Mouse (Mus musculus) stomach, postnatal 0 days (tissue): ENCODE data around the gene Cep295nl. TPM values are rescaled to one million over a fixed set of nuclear protein-coding genes. Genes with fewer than 3 reads are reported as not detected.

Source experiments
- ATAC-seq: fragments of 200-750 bp; cut with Nextera tagmentation; 2 replicates; pipeline ENCODE4 v1.8.0; 2017; ENCODE audit not compliant: low FRiP score, low TSS enrichment
- DNase-seq: peaks from one replicate; pipeline ENCODE4 v3.0.0-alpha.2; 2016; ENCODE audit warnings: low spot score
- H3K27ac ChIP-seq: fragments of 300-500 bp; sonication (generic); replicated peaks from 2 replicates; pipeline ENCODE4 v1.5.1; 2014; ENCODE audit warnings: mild to moderate bottlenecking, control low read depth
- H3K27me3 ChIP-seq: fragments of 300-500 bp; sonication (generic); 2 replicates; pipeline ENCODE4 v1.6.1; 2014; ENCODE audit warnings: low read length; ENCODE audit not compliant: control insufficient read depth, insufficient read depth
- H3K36me3 ChIP-seq: fragments of 300-500 bp; sonication (generic); 2 replicates; pipeline ENCODE4 v1.6.1; 2014; ENCODE audit warnings: low read length, mixed read lengths; ENCODE audit not compliant: control insufficient read depth, insufficient read depth
- H3K4me1 ChIP-seq: fragments of 300-500 bp; sonication (generic); replicated peaks from 2 replicates; pipeline ENCODE4 v1.6.1; 2014; ENCODE audit warnings: antibody characterized with exemption; ENCODE audit not compliant: control insufficient read depth, insufficient read depth
- H3K4me2 ChIP-seq: fragments of 300-500 bp; sonication (generic); replicated peaks from 2 replicates; pipeline ENCODE4 v1.6.1; 2014; ENCODE audit warnings: low read depth, mild to moderate bottlenecking, control low read depth, moderate library complexity
- H3K4me3 ChIP-seq: fragments of 300-500 bp; sonication (generic); 2 replicates; pipeline ENCODE4 v1.5.1; 2014; ENCODE audit warnings: low read depth, low read length, control low read depth
- H3K9ac ChIP-seq: fragments of 300-500 bp; sonication (generic); 2 replicates; pipeline ENCODE4 v1.6.1; 2014; ENCODE audit warnings: mild to moderate bottlenecking, low read length, control low read depth, mixed read lengths
- H3K9me3 ChIP-seq: fragments of 300-500 bp; sonication (generic); 2 replicates; pipeline ENCODE4 v1.6.1; 2016; ENCODE audit warnings: low read length; ENCODE audit not compliant: control insufficient read depth
- CTCF ChIP-seq: IDR thresholded peaks from 2 replicates; pipeline ENCODE4 v1.5.1; 2016; ENCODE audit warnings: antibody characterized with exemption, low read depth, mild to moderate bottlenecking, moderate library complexity
- EP300 ChIP-seq: optimal IDR thresholded peaks from 2 replicates; pipeline ENCODE3; 2016; ENCODE audit warnings: antibody characterized with exemption
- whole genome bisulfite sequencing: fragments of 180-500 bp; shearing (Covaris S2); extraction: QIAGEN DNeasy Blood & Tissue Kit; methylation state at CpG from one replicate; pipeline ENCODE4 v1.1.7; 2014; 5-methylcytosine and 5-hydroxymethylcytosine counted together
- polyA plus RNA-seq: library from polyadenylated mRNA; unstranded; fragments of >200 nt; fragmentation: Nextera tagmentation; extraction: Ambion mirVana; gene quantifications from 2 replicates; pipeline ENCODE4 v1.2.1, GENCODE M21; 2015

Gene Cep295nl
- polyA plus RNA-seq, 1 experiment from 2014 or later, result 0.53 TPM

- WGBS, result 83% methylated on average over 3 of the region's 3 CpGs
- no peak overlapping the region for H3K4me2 ChIP-seq
- no peaks in the 10 kb centered on the region for H3K27me3 ChIP-seq
- TF ChIP-seq CTCF (peak; percentile 42), EP300 (no peak)
- H3K4me1 ChIP-seq, result no peaks in the 10 kb centered on the region
- no peaks in the 10 kb centered on the region for H3K9me3 ChIP-seq
- no peak for DNase-seq
- no peak overlapping the region for H3K27ac ChIP-seq
- 0 out of 2 replicates have a peak, but pooled peaks have one; percentile 13 for ATAC-seq
- 0 out of 2 replicates have a peak, but pooled peaks cover 6% of the 10 kb centered on the region for H3K36me3 ChIP-seq
- no peak overlapping the region for H3K4me3 ChIP-seq
- no peak overlapping the region for H3K9ac ChIP-seq
Measured at GRCm38 (mm10) chr11:118297967-118298366, 44.3 kb downstream of the Cep295nl start.

GRCm38 (mm10) chr11:118295026-118295425 is 47.3 kb downstream of the Cep295nl start:
- ATAC-seq (no peak), DNase-seq (no peak)
- TF ChIP-seq CTCF (no peak), EP300 (no peak)
- Histone ChIP-seq H3K27ac (no peak overlapping the region), H3K9me3 (no peaks in the 10 kb centered on the region), H3K36me3 (no peaks in the 10 kb centered on the region), H3K4me2 (no peak overlapping the region), H3K4me3 (no peak overlapping the region), H3K9ac (no peak overlapping the region), H3K4me1 (no peaks in the 10 kb centered on the region), H3K27me3 (no peaks in the 10 kb centered on the region)
- WGBS, result 69% methylated on average over 2 of the region's 2 CpGs

- H3K27ac ChIP-seq, result no peak overlapping the region
- H3K9ac ChIP-seq, result no peak overlapping the region
- DNase-seq (no peak), ATAC-seq (no peak)
- no peak overlapping the region for H3K4me3 ChIP-seq
- no peaks in the 10 kb centered on the region for H3K36me3 ChIP-seq
- H3K27me3 ChIP-seq, result no peaks in the 10 kb centered on the region
- WGBS, result 62% methylated on average over 6 of the region's 6 CpGs
- H3K4me2 ChIP-seq, result no peak overlapping the region
- no peaks in the 10 kb centered on the region for H3K9me3 ChIP-seq
- TF ChIP-seq CTCF (no peak), EP300 (no peak)
- 0 out of 2 replicates have a peak, but pooled peaks cover 4% of the 10 kb centered on the region for H3K4me1 ChIP-seq
Measured at GRCm38 (mm10) chr11:118292671-118293070, 49.6 kb downstream of the Cep295nl start.

GRCm38 (mm10) chr11:118289999-118290889 is 52.1 kb downstream of the Cep295nl start, which contains the start of gene Usp36:
Gene Usp36, minus strand, starts transcription at chr11:118290244.
- no peaks in the 10 kb centered on the region for H3K27me3 ChIP-seq
- H3K9me3 ChIP-seq, result no peaks in the 10 kb centered on the region
- ATAC-seq (peak; percentile 99), DNase-seq (peak; percentile 100)
- peaks cover 7% of the 10 kb centered on the region for H3K36me3 ChIP-seq
- H3K9ac ChIP-seq, result peak within 1 kb of the TSS; percentile 82
- under 1% methylated on average over 67 of the region's 68 CpGs for WGBS
- peak within 1 kb of the TSS; percentile 88 for H3K27ac ChIP-seq
- H3K4me2 ChIP-seq, result peak within 1 kb of the TSS; percentile 56
- TF ChIP-seq CTCF (no peak), EP300 (no peak)
- peak within 1 kb of the TSS; percentile 82 for H3K4me3 ChIP-seq
- H3K4me1 ChIP-seq, result 0 out of 2 replicates have a peak, but pooled peaks cover 4% of the 10 kb centered on the region

- Histone ChIP-seq H3K9me3 (no peaks in the 10 kb centered on the region), H3K36me3 (peaks cover 12% of the 10 kb centered on the region), H3K4me3 (peak overlapping the region; percentile 82), H3K9ac (peak overlapping the region; percentile 82), H3K27ac (peak overlapping the region; percentile 88), H3K4me1 (0 out of 2 replicates have a peak, but pooled peaks cover 4% of the 10 kb centered on the region), H3K27me3 (no peaks in the 10 kb centered on the region), H3K4me2 (peak overlapping the region; percentile 56)
- TF ChIP-seq EP300 (no peak), CTCF (no peak)
- ATAC-seq (no peak), DNase-seq (no peak)
- under 1% methylated on average over 22 of the region's 22 CpGs for WGBS
Measured at GRCm38 (mm10) chr11:118289562-118289961, 52.7 kb downstream of the Cep295nl start.

- no peak for ATAC-seq
- 1% methylated on average over 16 of the region's 16 CpGs for WGBS
- H3K4me2 ChIP-seq, result peak overlapping the region; percentile 56
- DNase-seq, result peak; percentile 34
- H3K4me3 ChIP-seq, result peak overlapping the region; percentile 82
- peaks cover 14% of the 10 kb centered on the region for H3K36me3 ChIP-seq
- H3K4me1 ChIP-seq, result 0 out of 2 replicates have a peak, but pooled peaks cover 4% of the 10 kb centered on the region
- TF ChIP-seq EP300 (no peak), CTCF (no peak)
- H3K9me3 ChIP-seq, result no peaks in the 10 kb centered on the region
- H3K27ac ChIP-seq, result peak overlapping the region; percentile 88
- H3K27me3 ChIP-seq, result no peaks in the 10 kb centered on the region
- H3K9ac ChIP-seq, result peak overlapping the region; percentile 82
Measured at GRCm38 (mm10) chr11:118289037-118289511, 53.2 kb downstream of the Cep295nl start.
